Mouse (Mus musculus): ENCODE measurements around the gene B3glct. TPM values are rescaled to one million over a fixed set of nuclear protein-coding genes. Genes with fewer than 3 reads are reported as not detected.
A peak's percentile ranks its signal among the peaks of the same experiment; 100 is the strongest.

The B3glct gene
- polyA plus RNA-seq, 1 experiment from 2014 or later = 14.9 TPM

- H3K36me3 ChIP-seq = no peaks in the 10 kb centered on the region
- H3K4me1 ChIP-seq = peaks cover 10% of the 10 kb centered on the region; the same call in 1 of the 2 replicates
- no peaks in the 10 kb centered on the region for H3K9me3 ChIP-seq
- no peaks in the 10 kb centered on the region for H3K27me3 ChIP-seq (ENCODE audit: insufficient read depth, poor library complexity, severe bottlenecking)
- 79% methylated on average over 14 of the region's 14 CpGs for WGBS
- H3K27ac ChIP-seq = peak overlapping the region; percentile 52; the same call in 1 of the 2 replicates
- no peak for DNase-seq (ENCODE audit: low spot score)
- no peak overlapping the region for H3K4me3 ChIP-seq
Observed at GRCm38 (mm10) chr5:149649499-149650178, 28.4 kb upstream of the B3glct start.

- DNase-seq (ENCODE audit: low spot score) = no peak
- 59% methylated on average over 4 of the region's 4 CpGs for WGBS
- Histone ChIP-seq H3K27ac (peak overlapping the region; percentile 17; the same call in 1 of the 2 replicates), H3K4me3 (no peak overlapping the region), H3K27me3 (ENCODE audit: insufficient read depth, poor library complexity, severe bottlenecking) (no peaks in the 10 kb centered on the region), H3K36me3 (no peaks in the 10 kb centered on the region), H3K9me3 (no peaks in the 10 kb centered on the region), H3K4me1 (peaks cover 10% of the 10 kb centered on the region; the same call in 1 of the 2 replicates)
Observed at GRCm38 (mm10) chr5:149650179-149650553, 27.9 kb upstream of the B3glct start.

- WGBS = 85% methylated on average over 9 of the region's 9 CpGs
- no peak overlapping the region for H3K27ac ChIP-seq
- DNase-seq (ENCODE audit: low spot score) = no peak
- H3K4me3 ChIP-seq = no peak overlapping the region
- no peaks in the 10 kb centered on the region for H3K9me3 ChIP-seq
- no peaks in the 10 kb centered on the region for H3K36me3 ChIP-seq
- no peaks in the 10 kb centered on the region for H3K4me1 ChIP-seq
- no peaks in the 10 kb centered on the region for H3K27me3 ChIP-seq (ENCODE audit: insufficient read depth, poor library complexity, severe bottlenecking)
Observed at GRCm38 (mm10) chr5:149655636-149656035, 22.4 kb upstream of the B3glct start.

GRCm38 (mm10) chr5:149658022-149658421, 20.0 kb upstream of the B3glct start:
- H3K4me1 ChIP-seq = no peaks in the 10 kb centered on the region
- H3K36me3 ChIP-seq = no peaks in the 10 kb centered on the region
- no peak overlapping the region for H3K4me3 ChIP-seq
- H3K27ac ChIP-seq = no peak overlapping the region
- DNase-seq (ENCODE audit: low spot score) = no peak
- H3K9me3 ChIP-seq = no peaks in the 10 kb centered on the region
- H3K27me3 ChIP-seq (ENCODE audit: insufficient read depth, poor library complexity, severe bottlenecking) = no peaks in the 10 kb centered on the region
- WGBS = 60% methylated on average over 3 of the region's 3 CpGs

- Histone ChIP-seq H3K36me3 (no peaks in the 10 kb centered on the region), H3K27me3 (ENCODE audit: insufficient read depth, poor library complexity, severe bottlenecking) (no peaks in the 10 kb centered on the region), H3K4me1 (0 out of 2 replicates have a peak, but pooled peaks cover 4% of the 10 kb centered on the region), H3K9me3 (no peaks in the 10 kb centered on the region), H3K4me3 (no peak overlapping the region), H3K27ac (no peak overlapping the region)
- WGBS = 65% methylated on average over 9 of the region's 9 CpGs
- DNase-seq (ENCODE audit: low spot score) = no peak
Observed at GRCm38 (mm10) chr5:149658741-149659413, 19.2 kb upstream of the B3glct start.

- Histone ChIP-seq H3K27me3 (ENCODE audit: insufficient read depth, poor library complexity, severe bottlenecking) (no peaks in the 10 kb centered on the region), H3K27ac (no peak overlapping the region), H3K36me3 (no peaks in the 10 kb centered on the region), H3K4me3 (no peak overlapping the region), H3K4me1 (0 out of 2 replicates have a peak, but pooled peaks cover 4% of the 10 kb centered on the region), H3K9me3 (no peaks in the 10 kb centered on the region)
- WGBS = 39% methylated on average over 8 of the region's 9 CpGs
- no peak for DNase-seq (ENCODE audit: low spot score)
Observed at GRCm38 (mm10) chr5:149659414-149659780, 18.6 kb upstream of the B3glct start.

GRCm38 (mm10) chr5:149661428-149661827, 16.6 kb upstream of the B3glct start:
- no peak overlapping the region for H3K4me3 ChIP-seq
- H3K27me3 ChIP-seq (ENCODE audit: insufficient read depth, poor library complexity, severe bottlenecking) = no peaks in the 10 kb centered on the region
- DNase-seq (ENCODE audit: low spot score) = no peak
- H3K4me1 ChIP-seq = 0 out of 2 replicates have a peak, but pooled peaks cover 4% of the 10 kb centered on the region
- WGBS = 86% methylated on average over 6 of the region's 6 CpGs
- H3K36me3 ChIP-seq = no peaks in the 10 kb centered on the region
- no peaks in the 10 kb centered on the region for H3K9me3 ChIP-seq
- no peak overlapping the region for H3K27ac ChIP-seq

GRCm38 (mm10) chr5:149662980-149663379, 15.1 kb upstream of the B3glct start:
- 82% methylated on average over 6 of the region's 6 CpGs for WGBS
- H3K27ac ChIP-seq = no peak overlapping the region
- no peak for DNase-seq (ENCODE audit: low spot score)
- H3K4me1 ChIP-seq = 0 out of 2 replicates have a peak, but pooled peaks cover 4% of the 10 kb centered on the region
- no peaks in the 10 kb centered on the region for H3K9me3 ChIP-seq
- H3K36me3 ChIP-seq = no peaks in the 10 kb centered on the region
- H3K27me3 ChIP-seq (ENCODE audit: insufficient read depth, poor library complexity, severe bottlenecking) = no peaks in the 10 kb centered on the region
- no peak overlapping the region for H3K4me3 ChIP-seq

- DNase-seq (ENCODE audit: low spot score) = no peak
- whole genome bisulfite sequencing = 70% methylated on average over 5 of the region's 5 CpGs
- Histone ChIP-seq H3K36me3 (no peaks in the 10 kb centered on the region), H3K4me1 (0 out of 2 replicates have a peak, but pooled peaks cover 4% of the 10 kb centered on the region), H3K4me3 (no peak overlapping the region), H3K9me3 (no peaks in the 10 kb centered on the region), H3K27me3 (ENCODE audit: insufficient read depth, poor library complexity, severe bottlenecking) (no peaks in the 10 kb centered on the region), H3K27ac (no peak overlapping the region)
Observed at GRCm38 (mm10) chr5:149663417-149663816, 14.6 kb upstream of the B3glct start.

GRCm38 (mm10) chr5:149677196-149677595, 834 bp upstream of the B3glct start:
- Histone ChIP-seq H3K9me3 (no peaks in the 10 kb centered on the region), H3K4me1 (peaks cover 8% of the 10 kb centered on the region), H3K27me3 (ENCODE audit: insufficient read depth, poor library complexity, severe bottlenecking) (0 out of 2 replicates have a peak, but pooled peaks cover 7% of the 10 kb centered on the region), H3K4me3 (no peak overlapping the region), H3K27ac (no peak overlapping the region), H3K36me3 (no peaks in the 10 kb centered on the region)
- 97% methylated on average over 3 of the region's 3 CpGs for WGBS
- no peak for DNase-seq (ENCODE audit: low spot score)

- 2% methylated on average over 15 of the region's 15 CpGs for WGBS
Observed at GRCm38 (mm10) chr5:149678990-149679348, 939 bp downstream of the B3glct start.

GRCm38 (mm10) chr5:149679362-149679761, 1.3 kb downstream of the B3glct start:
- 13% methylated on average over 12 of the region's 12 CpGs for WGBS
- Histone ChIP-seq H3K4me3 (peak overlapping the region; percentile 83), H3K27me3 (ENCODE audit: insufficient read depth, poor library complexity, severe bottlenecking) (0 out of 2 replicates have a peak, but pooled peaks cover 7% of the 10 kb centered on the region), H3K36me3 (no peaks in the 10 kb centered on the region), H3K4me1 (peaks cover 8% of the 10 kb centered on the region), H3K27ac (peak overlapping the region; percentile 98), H3K9me3 (no peaks in the 10 kb centered on the region)
- no peak for DNase-seq (ENCODE audit: low spot score)

More at GRCm38 (mm10) chr5:149678990-149679348, 939 bp downstream of the B3glct start:
- H3K36me3 ChIP-seq = no peaks in the 10 kb centered on the region
- no peak for DNase-seq (ENCODE audit: low spot score)
- H3K4me1 ChIP-seq = peaks cover 8% of the 10 kb centered on the region
- peak overlapping the region; percentile 83 for H3K4me3 ChIP-seq
- 0 out of 2 replicates have a peak, but pooled peaks cover 7% of the 10 kb centered on the region for H3K27me3 ChIP-seq (ENCODE audit: insufficient read depth, poor library complexity, severe bottlenecking)
- H3K27ac ChIP-seq = peak overlapping the region; percentile 98
- no peaks in the 10 kb centered on the region for H3K9me3 ChIP-seq

- H3K27ac ChIP-seq = no peak overlapping the region
- no peak for DNase-seq (ENCODE audit: low spot score)
- no peak overlapping the region for H3K4me3 ChIP-seq
- no peaks in the 10 kb centered on the region for H3K9me3 ChIP-seq
- no peaks in the 10 kb centered on the region for H3K36me3 ChIP-seq
- H3K27me3 ChIP-seq (ENCODE audit: insufficient read depth, poor library complexity, severe bottlenecking) = 0 out of 2 replicates have a peak, but pooled peaks cover 7% of the 10 kb centered on the region
- WGBS = 74% methylated on average over 7 of the region's 7 CpGs
- H3K4me1 ChIP-seq = peaks cover 8% of the 10 kb centered on the region
Observed at GRCm38 (mm10) chr5:149679886-149680285, 1.9 kb downstream of the B3glct start.
